Mouse (Mus musculus) adrenal gland, postnatal 4 days (tissue): ENCODE measurements at regions not wholly inside any gene's neighbourhood (a gene's known extent, or its start where the extent isn't known, plus 50 kb on each side); places are given as distances from the start of the nearest gene placed in this dataset.
"Not testable (repeated sequence)": the region's sequence is repeated elsewhere in the genome, so short reads cannot be mapped to it uniquely, and the experiment has no call there.

Experiments used
- DNase-seq, 2 experiments: peaks; one replicate each; pipeline ENCODE4 v3.0.0; 2021 to 2022; ENCODE audit warnings: low spot score in 2 of 2, mixed read lengths in 2 of 2

GRCm38 (mm10) chr6:31817640-31818039 lies 232.4 kb upstream of the 1700012A03Rik start:
- no peak for DNase-seq

GRCm38 (mm10) chr6:31811890-31812289 lies 238.2 kb upstream of the 1700012A03Rik start:
- no peak for DNase-seq

- DNase-seq: no peak
These were observed 239.2 kb upstream of the 1700012A03Rik start for GRCm38 (mm10) chr6:31810602-31811512.

- not testable (repeated sequence) for DNase-seq
These were observed 240.7 kb upstream of the Podxl start for GRCm38 (mm10) chr6:31804468-31804867.

- not testable (repeated sequence) for DNase-seq
These were observed 239.4 kb upstream of the Podxl start for GRCm38 (mm10) chr6:31803222-31803621.

GRCm38 (mm10) chr6:31791547-31791946 lies 227.8 kb upstream of the Podxl start:
- no peak for DNase-seq

- DNase-seq: peak; percentile 4 to 20
These were observed 227.1 kb upstream of the Podxl start for GRCm38 (mm10) chr6:31790906-31791305.

- DNase-seq: no peak
These were observed 213.1 kb upstream of the Podxl start for GRCm38 (mm10) chr6:31776841-31777240.

GRCm38 (mm10) chr6:31771916-31772315 lies 208.1 kb upstream of the Podxl start:
- no peak for DNase-seq

- DNase-seq: no peak
These were observed 181.8 kb upstream of the Podxl start for GRCm38 (mm10) chr6:31745589-31745988.

GRCm38 (mm10) chr6:31731391-31731790 lies 167.6 kb upstream of the Podxl start:
- no peak for DNase-seq

- no peak for DNase-seq
These were observed 155.8 kb upstream of the Podxl start for GRCm38 (mm10) chr6:31719614-31720013.

- no peak for DNase-seq
These were observed 155.1 kb upstream of the Podxl start for GRCm38 (mm10) chr6:31718843-31719242.

GRCm38 (mm10) chr6:31717531-31717930 lies 153.8 kb upstream of the Podxl start:
- DNase-seq: peak; percentile 12 to 36

GRCm38 (mm10) chr6:31707256-31707655 lies 143.5 kb upstream of the Podxl start:
- DNase-seq: no peak

GRCm38 (mm10) chr6:31704191-31704590 lies 140.4 kb upstream of the Podxl start:
- no peak for DNase-seq

GRCm38 (mm10) chr6:31702931-31703330 lies 139.2 kb upstream of the Podxl start:
- DNase-seq: no peak

- DNase-seq: no peak
These were observed 132.1 kb upstream of the Podxl start for GRCm38 (mm10) chr6:31695885-31696284.

GRCm38 (mm10) chr6:31693047-31693446 lies 129.3 kb upstream of the Podxl start:
- DNase-seq: no peak

GRCm38 (mm10) chr6:31692024-31692423 lies 128.2 kb upstream of the Podxl start:
- no peak for DNase-seq

GRCm38 (mm10) chr6:31680101-31680500 lies 116.3 kb upstream of the Podxl start:
- no peak for DNase-seq

GRCm38 (mm10) chr6:31665671-31666486 lies 102.1 kb upstream of the Podxl start:
- DNase-seq: no peak
